Comparison of ENCODE assay signal across 17 mouse cellular contexts in genomic region chr11:117194475-117194937, GRCm38 (mm10). TPM values are rescaled to one million over a fixed set of nuclear protein-coding genes. Genes with fewer than 3 reads are reported as not detected.
DNase-seq lines count a peak whose midpoint lies in the region; ATAC-seq and TF ChIP-seq lines count a peak whose summit lies in the region.
"Had no signal": no experiment of that assay in that cellular context is flagged by ENCODE, and none has a peak within 500 bp of the region (broad histone marks: within the 10 kb centered on the region; RNA-seq: fewer than 3 reads in every experiment).

No protein-coding gene starts in this region.

- TF ChIP-seq EP300 in heart, adult 2 months (IDR thresholded peaks at IDR 0.05; ENCODE audit: insufficient read depth, low read depth, low read length): no peak

- no peaks in the 10 kb centered on the region for H3K36me3 ChIP-seq in kidney, embryonic 16.5 days (ENCODE audit: insufficient read depth, low read length)
- H3K36me3 ChIP-seq in forebrain, embryonic 13.5 days (ENCODE audit: poor library complexity, severe bottlenecking): no peaks in the 10 kb centered on the region
- H3K36me3 ChIP-seq in heart, adult 2 months (ENCODE audit: control insufficient read depth, insufficient read depth, low read length): no peaks in the 10 kb centered on the region
- H3K36me3 ChIP-seq: embryonic facial prominence, embryonic 10.5 days had no signal

- H3K27me3 ChIP-seq in kidney, embryonic 16.5 days (ENCODE audit: insufficient read depth, low read length): peaks cover 3% of the 10 kb centered on the region; the same call in 1 of the 2 replicates
- H3K27me3 ChIP-seq in forebrain, embryonic 13.5 days: peaks cover 23% of the 10 kb centered on the region
- H3K27me3 ChIP-seq in heart, adult 2 months (ENCODE audit: control insufficient read depth, insufficient read depth, low read length): peaks cover 2% of the 10 kb centered on the region

- TF ChIP-seq CTCF in heart, adult 2 months (IDR thresholded peaks at IDR 0.05): no peak

- no peak overlapping the region for H3K4me3 ChIP-seq in kidney, embryonic 16.5 days (ENCODE audit: low read length)
- H3K4me3 ChIP-seq in forebrain, embryonic 13.5 days: no peak overlapping the region
- H3K4me3 ChIP-seq in heart, adult 2 months: no peak overlapping the region
- H3K4me3 ChIP-seq: embryonic facial prominence, embryonic 10.5 days; heart, embryonic 10.5 days had no signal

- no peak overlapping the region for H3K4me2 ChIP-seq in kidney, embryonic 16.5 days (replicated peaks; ENCODE audit: low read depth, low read length)
- no peak overlapping the region for H3K4me2 ChIP-seq in forebrain, embryonic 13.5 days
- H3K4me2 ChIP-seq: midbrain, embryonic 11.5 days had no signal

- peaks cover 3% of the 10 kb centered on the region; the same call in 1 of the 2 replicates for H3K4me1 ChIP-seq in kidney, embryonic 16.5 days (ENCODE audit: insufficient read depth, low read length)
- peaks cover 5% of the 10 kb centered on the region for H3K4me1 ChIP-seq in forebrain, embryonic 13.5 days
- H3K4me1 ChIP-seq in heart, adult 2 months (ENCODE audit: control insufficient read depth, insufficient read depth, low read length): no peaks in the 10 kb centered on the region

- H3K27ac ChIP-seq in kidney, embryonic 16.5 days (ENCODE audit: low read length): no peak overlapping the region
- H3K27ac ChIP-seq in forebrain, embryonic 13.5 days: no peak overlapping the region
- H3K27ac ChIP-seq in heart, adult 2 months: no peak overlapping the region
- H3K27ac ChIP-seq: embryonic facial prominence, embryonic 10.5 days; heart, embryonic 10.5 days; hindbrain, postnatal 0 days had no signal

- intact Hi-C loops in heart, adult 2 months (cut with DNase I): no loop called here

- no peak overlapping the region for H3K9ac ChIP-seq in kidney, embryonic 16.5 days (replicated peaks; ENCODE audit: low read length)
- no peak overlapping the region for H3K9ac ChIP-seq in forebrain, embryonic 13.5 days
- H3K9ac ChIP-seq in heart, adult 2 months (ENCODE audit: low read depth, low read length): no peak overlapping the region

- H3K9me3 ChIP-seq in kidney, embryonic 16.5 days (ENCODE audit: low read length): no peaks in the 10 kb centered on the region
- H3K9me3 ChIP-seq in forebrain, embryonic 13.5 days (replicated peaks): no peaks in the 10 kb centered on the region
- H3K9me3 ChIP-seq: embryonic facial prominence, embryonic 10.5 days; heart, embryonic 10.5 days had no signal

- 0 out of 2 replicates have a peak, but pooled peaks have one; percentile 59 for ATAC-seq in kidney, embryonic 16.5 days (ENCODE audit: low FRiP score, low TSS enrichment)
- ATAC-seq in megakaryocyte-erythroid progenitor cell, adult 5-6 weeks (replicated peaks; ENCODE audit: low FRiP score, low TSS enrichment, poor library complexity, severe bottlenecking): 0 out of 2 replicates have a peak, but pooled peaks have one; percentile 39
- ATAC-seq in forebrain, embryonic 13.5 days: no peak
- ATAC-seq: hindbrain, postnatal 0 days had no signal

- no peak for DNase-seq in kidney, adult 9 months
- peak; percentile 25 for DNase-seq in NIH3T3 (ENCODE audit: low read depth)
- peak; percentile 35 for DNase-seq in kidney, postnatal 14 days
- DNase-seq in heart, adult 2 months: no peak
- no peak for DNase-seq in lung, postnatal 14 days
- DNase-seq: adrenal gland, postnatal 14 days; cerebellum, adult 9-11 months; gastrocnemius, postnatal 10 days; heart, postnatal 14 days; lung, postnatal 10 days had no signal

- no peak for TF ChIP-seq POLR2A in heart, adult 2 months (IDR thresholded peaks at IDR 0.05; ENCODE audit: insufficient read depth, low read depth, low read length)

- WGBS in kidney, embryonic 16.5 days: 49% methylated on average over 11 of the region's 11 CpGs
- 84% methylated on average over 11 of the region's 11 CpGs for whole genome bisulfite sequencing in forebrain, embryonic 13.5 days
- 62% methylated on average over 11 of the region's 11 CpGs for WGBS in heart, adult 2 months

- no peaks in the 10 kb centered on the region for H3K79me2 ChIP-seq in heart, adult 2 months (replicated peaks; ENCODE audit: control insufficient read depth, insufficient read depth, low read length)

RNA-seq across cellular contexts. Expression of gene Sept9, which starts 5.0 kb away (rescaled TPM):
- 123 and 131 TPM in 2 replicates for polyA plus RNA-seq in kidney, embryonic 16.5 days (2015; fragmentation: Nextera tagmentation; extraction: Ambion mirVana)
- 41.8 and 46.9 TPM in 2 replicates for total RNA-seq in megakaryocyte-erythroid progenitor cell, adult 5-6 weeks (2014; fragmentation: Nextera tagmentation)
- total RNA-seq in megakaryocyte-erythroid progenitor cell, adult 5-6 weeks (2017): 60.5 and 68.2 TPM in 2 replicates
- polyA plus RNA-seq in forebrain, embryonic 13.5 days (2015; fragmentation: Nextera tagmentation; extraction: Ambion mirVana): 142 and 148 TPM in 2 replicates
- total RNA-seq in heart, adult 2 months (2021): 10 to 100 TPM; 28.2 to 31.9 TPM
- polyA plus RNA-seq in heart, adult 2 months (2012; rRNA removed): 15.9 and 17.4 TPM in 2 replicates

Comparison
In these comparisons a context has a peak if more than half of its experiments do, and no peak if none do; other contexts are left out.
1. DNase-seq: peak in NIH3T3 (single experiment) and kidney, postnatal 14 days (single experiment); none in kidney, adult 9 months (single experiment), heart, adult 2 months (0 of 2) and lung, postnatal 14 days (single experiment).